Mouse (Mus musculus): ENCODE data around the gene Ube2z.

The Ube2z gene

GRCm38 (mm10) chr11:96006852-96007515 is 58.2 kb downstream of the Ube2z start:
- no peak for DNase-seq (ENCODE audit: low spot score)

- no peak for DNase-seq (ENCODE audit: low spot score)
These were observed 58.8 kb downstream of the Ube2z start for GRCm38 (mm10) chr11:96006367-96006851.

GRCm38 (mm10) chr11:96005403-96006271 is 59.6 kb downstream of the Ube2z start, which contains the start of gene Igf2bp1:
Gene Igf2bp1 (minus strand): TSS chr11:96005940.
- no peak for DNase-seq (ENCODE audit: low spot score)

GRCm38 (mm10) chr11:96004793-96005402 is 60.3 kb downstream of the Ube2z start:
- no peak for DNase-seq (ENCODE audit: low spot score)

GRCm38 (mm10) chr11:96003969-96004792 is 61.0 kb downstream of the Ube2z start:
- DNase-seq (ENCODE audit: low spot score), result no peak

GRCm38 (mm10) chr11:96003100-96003900 is 61.9 kb downstream of the Ube2z start:
- DNase-seq (ENCODE audit: low spot score), result no peak

All from urinary bladder, postnatal 10 days (tissue).